Mouse (Mus musculus): Measurements from ENCODE around the gene Kalrn.

Kalrn gene

GRCm38 (mm10) chr16:34351575-34352150 lies 221.7 kb downstream of the Kalrn start:
- no peak for DNase-seq (ENCODE audit: low spot score in 2 of 2)

DNA sequence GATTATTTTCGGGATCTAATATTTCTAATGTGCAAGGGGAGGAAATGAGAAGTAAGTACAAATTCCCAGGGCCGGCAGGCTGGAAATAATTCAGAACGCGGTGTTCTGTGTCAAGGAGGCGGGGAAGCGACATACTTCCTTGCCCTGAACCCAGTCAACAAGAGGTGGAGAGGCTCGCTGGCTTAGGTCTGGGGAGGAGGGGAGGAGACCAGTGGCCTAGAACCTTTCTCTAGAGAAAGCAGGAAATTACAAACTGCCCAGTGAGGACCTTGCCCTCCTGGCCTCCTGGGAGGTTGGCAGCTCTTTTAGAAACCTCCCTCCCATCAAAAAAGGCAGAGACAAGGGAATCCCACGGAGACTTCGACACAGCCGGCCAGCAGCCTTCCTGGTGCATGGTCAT lies 225.8 kb downstream of the Kalrn start:
- DNase-seq (ENCODE audit: low spot score in 2 of 2) = no peak

- no peak for DNase-seq (ENCODE audit: low spot score in 2 of 2)
These were observed 228.1 kb downstream of the Kalrn start for GRCm38 (mm10) chr16:34344895-34345876.

GRCm38 (mm10) chr16:34343968-34344367 lies 229.4 kb downstream of the Kalrn start:
- DNase-seq (ENCODE audit: low spot score in 2 of 2) = no peak

DNA sequence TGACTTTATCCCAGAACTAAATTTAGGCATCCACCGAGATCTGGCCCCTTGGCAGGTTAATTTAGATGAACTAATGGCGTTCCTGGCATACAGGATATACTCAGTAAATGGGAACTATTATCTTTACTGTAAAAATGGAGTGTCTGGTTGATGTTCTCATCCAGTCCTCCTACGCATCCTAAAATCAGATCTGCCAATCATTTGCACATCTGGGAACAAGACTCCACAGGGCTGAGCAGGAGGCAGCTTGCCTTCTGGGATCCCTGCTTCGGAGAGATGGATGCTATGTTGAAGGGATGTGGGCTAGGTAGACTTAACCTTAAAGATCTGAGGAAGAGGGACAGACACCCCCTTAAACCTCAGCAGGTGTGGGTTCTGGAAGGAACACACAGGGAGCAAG lies 230.2 kb downstream of the Kalrn start:
- DNase-seq (ENCODE audit: low spot score in 2 of 2) = no peak

DNA sequence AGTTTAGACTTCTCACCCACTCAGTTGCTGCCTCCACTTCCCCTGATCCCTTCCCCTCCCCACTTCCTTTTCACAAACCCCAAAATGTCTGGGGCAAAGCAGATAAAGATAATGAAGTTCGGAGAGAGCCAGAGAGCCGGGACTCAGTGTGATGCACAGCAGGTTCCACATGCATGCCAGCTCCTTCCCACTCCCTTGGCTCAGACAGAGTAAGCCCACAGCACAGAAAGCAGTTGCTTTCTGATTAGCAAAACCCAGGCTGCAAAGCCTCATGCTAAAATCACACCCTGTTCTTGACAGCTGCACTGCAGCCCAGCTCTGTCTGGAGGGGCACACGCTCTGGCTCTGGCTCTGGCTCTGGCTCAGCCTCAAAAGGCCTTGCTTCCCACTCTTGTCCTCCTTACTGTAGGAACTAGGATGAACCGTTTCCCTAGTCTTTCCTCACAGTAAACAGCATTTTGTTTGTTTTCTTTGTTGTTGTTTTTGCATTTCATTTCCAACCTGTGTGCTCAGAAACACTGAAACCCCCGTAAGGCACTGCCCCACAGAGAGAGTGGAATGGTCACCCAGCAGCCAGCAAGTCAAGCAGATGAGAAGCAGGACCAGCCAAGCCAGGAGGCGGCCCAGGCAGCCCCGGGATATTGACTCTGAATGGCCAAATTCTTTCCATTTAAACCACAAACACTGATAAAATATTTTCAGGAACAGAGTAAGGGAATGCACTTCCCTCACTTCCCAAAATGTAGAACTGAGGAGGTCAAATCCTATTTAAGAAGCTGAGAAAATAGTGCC lies 230.8 kb downstream of the Kalrn start:
- no peak for DNase-seq (ENCODE audit: low spot score in 2 of 2)

- no peak for DNase-seq (ENCODE audit: low spot score in 2 of 2)
These were observed 238.4 kb downstream of the Kalrn start for GRCm38 (mm10) chr16:34334919-34335318.

DNA sequence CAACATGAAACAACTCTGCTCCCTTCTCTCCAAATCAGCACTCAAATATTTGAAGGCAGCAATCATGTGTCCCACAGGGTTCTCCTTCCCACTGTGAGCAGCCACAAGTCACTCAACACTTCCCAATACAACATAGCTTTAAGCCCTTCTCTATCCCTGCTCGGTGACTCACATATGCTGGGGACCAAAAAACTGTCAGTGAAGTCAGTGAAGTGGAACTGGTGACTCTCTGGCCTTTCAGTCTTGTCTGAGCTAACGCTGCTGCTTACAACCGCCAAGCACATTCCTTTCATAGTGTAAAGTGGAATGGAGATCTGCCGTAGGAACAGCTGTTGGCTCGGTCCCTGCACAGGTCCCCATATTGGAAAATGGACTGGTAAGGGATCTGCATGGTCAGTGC lies 241.7 kb downstream of the Kalrn start:
- DNase-seq (ENCODE audit: low spot score in 2 of 2) = no peak

- no peak for DNase-seq (ENCODE audit: low spot score in 2 of 2)
These were observed 243.5 kb downstream of the Kalrn start for GRCm38 (mm10) chr16:34329876-34330275.

GRCm38 (mm10) chr16:34329431-34329873 lies 243.9 kb downstream of the Kalrn start:
- no peak for DNase-seq (ENCODE audit: low spot score in 2 of 2)

GRCm38 (mm10) chr16:34327890-34328289 lies 245.4 kb downstream of the Kalrn start:
- DNase-seq (ENCODE audit: low spot score in 2 of 2) = no peak

GRCm38 (mm10) chr16:34325869-34326268 lies 247.5 kb downstream of the Kalrn start:
- no peak for DNase-seq (ENCODE audit: low spot score in 2 of 2)

DNA sequence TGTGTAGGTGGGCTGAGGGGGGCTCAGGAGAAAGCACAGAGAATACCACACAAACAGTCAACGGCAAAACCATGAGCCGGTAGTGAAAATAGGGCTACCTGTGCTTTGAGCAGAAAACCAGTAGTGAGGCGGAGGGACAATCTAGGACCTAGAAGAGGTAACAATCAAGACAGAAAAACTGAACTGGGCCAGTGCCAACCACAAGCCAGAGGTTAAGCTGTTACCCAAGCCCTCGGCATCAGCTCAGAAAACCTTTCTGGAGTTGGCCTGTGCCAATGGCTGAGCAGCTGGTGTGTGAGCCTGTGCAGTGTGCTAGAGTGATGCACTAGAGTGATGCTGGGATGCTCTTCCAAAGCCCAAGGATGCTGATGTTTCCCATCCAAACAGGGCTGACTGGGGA lies 248.2 kb downstream of the Kalrn start:
- no peak for DNase-seq (ENCODE audit: low spot score in 2 of 2)

DNA sequence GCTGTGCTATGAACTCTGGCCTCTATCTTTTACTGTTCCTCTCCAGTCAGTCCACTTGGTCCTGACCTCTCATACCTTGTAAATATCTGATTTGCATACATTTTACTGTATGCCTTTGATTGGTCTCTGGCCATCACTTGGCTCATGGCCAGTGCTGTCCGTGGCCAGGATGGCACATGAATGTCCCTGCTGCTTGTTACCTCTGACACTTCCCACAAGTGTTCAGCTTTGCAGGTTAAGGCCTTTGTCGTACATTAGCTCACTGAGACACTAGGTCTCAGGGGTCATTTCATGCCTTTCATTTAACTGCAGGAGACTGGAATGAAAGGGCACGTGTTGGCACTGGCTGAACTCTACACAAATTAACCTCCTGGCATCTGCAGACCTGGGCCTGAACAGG lies 248.6 kb downstream of the Kalrn start:
- no peak for DNase-seq (ENCODE audit: low spot score in 2 of 2)

DNA sequence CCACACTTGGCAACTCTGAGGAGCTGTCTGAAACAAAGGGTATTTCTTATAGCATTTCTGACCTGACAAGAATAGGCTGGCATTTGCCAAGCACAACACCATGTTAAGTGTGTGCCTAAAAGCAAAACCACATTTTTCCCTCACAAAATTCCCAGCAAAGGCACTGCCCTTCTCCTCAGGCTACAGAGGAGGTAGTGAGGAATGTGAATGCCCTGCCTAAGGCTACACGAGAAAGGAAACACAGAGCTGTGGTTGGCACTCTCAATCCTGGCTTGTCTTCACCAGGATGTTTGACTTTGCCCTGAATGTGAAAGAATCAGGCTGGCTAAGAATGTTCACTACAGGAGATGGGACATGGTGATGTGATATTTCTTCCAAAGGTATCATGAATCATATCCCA lies 249.8 kb downstream of the Kalrn start:
- no peak for DNase-seq (ENCODE audit: low spot score in 2 of 2)

- DNase-seq (ENCODE audit: low spot score in 2 of 2) = no peak
These were observed 250.8 kb downstream of the Kalrn start for GRCm38 (mm10) chr16:34322546-34322945.

GRCm38 (mm10) chr16:34321066-34321790 lies 252.1 kb downstream of the Kalrn start:
- DNase-seq (ENCODE audit: low spot score in 2 of 2) = no peak

DNA sequence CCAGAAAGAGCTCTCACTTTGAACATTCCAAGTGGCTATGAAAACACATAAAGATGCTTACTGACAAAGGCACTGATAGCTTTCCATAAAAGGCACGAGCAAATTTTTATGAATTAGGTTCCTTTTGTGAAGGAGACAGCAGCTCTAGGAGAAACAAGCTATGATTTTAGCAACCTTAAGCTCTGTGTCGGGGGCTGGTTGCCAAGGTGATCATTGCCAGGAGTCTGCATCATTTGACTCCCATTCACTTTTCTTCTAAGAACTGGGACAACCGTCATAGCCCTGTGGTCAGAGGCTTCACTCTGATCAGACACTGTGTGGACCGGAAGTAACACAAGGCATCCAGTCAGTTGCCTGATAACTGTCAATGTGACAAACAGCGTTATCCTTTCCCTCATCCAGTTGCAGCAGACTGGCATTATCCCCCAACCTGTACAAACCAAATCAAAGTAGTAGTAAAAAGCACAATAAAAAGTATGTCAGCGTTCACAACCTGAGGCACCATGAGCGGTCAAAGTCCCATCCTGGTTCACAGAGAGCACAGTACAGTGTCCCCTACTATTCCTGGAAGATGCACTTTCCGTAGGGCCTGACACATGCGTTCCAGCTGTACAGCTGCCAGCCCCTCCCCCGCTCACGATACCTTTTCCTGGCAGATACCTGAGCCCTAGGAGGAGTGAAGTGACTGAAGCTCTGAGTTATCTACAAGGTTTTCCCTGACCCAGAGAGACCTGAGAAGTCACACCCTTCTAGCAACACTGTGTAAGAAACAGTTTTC lies 253.1 kb downstream of the Kalrn start:
- DNase-seq (ENCODE audit: low spot score in 2 of 2) = no peak

GRCm38 (mm10) chr16:34317110-34317509 lies 256.2 kb downstream of the Kalrn start:
- no peak for DNase-seq (ENCODE audit: low spot score in 2 of 2)

DNA sequence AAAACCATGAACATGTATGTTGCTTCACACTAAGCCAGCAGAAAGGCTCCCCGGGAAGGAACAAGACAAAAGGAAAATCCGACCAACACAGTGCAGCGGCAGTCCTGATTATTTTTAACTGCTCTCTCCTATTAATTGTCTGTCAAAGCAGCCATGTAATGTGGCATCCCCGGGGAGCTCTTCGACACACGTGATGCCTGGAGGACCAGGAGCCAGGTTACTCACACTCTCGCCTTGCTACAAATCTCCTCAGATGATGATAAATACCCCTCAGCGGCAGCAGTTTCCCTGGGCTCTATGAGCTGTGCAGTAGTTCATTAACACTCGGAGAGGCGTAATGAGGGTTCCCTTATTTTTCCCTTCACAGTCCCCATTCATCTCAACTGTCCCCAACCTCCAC lies 257.1 kb downstream of the Kalrn start:
- no peak for DNase-seq (ENCODE audit: low spot score in 2 of 2)

DNA sequence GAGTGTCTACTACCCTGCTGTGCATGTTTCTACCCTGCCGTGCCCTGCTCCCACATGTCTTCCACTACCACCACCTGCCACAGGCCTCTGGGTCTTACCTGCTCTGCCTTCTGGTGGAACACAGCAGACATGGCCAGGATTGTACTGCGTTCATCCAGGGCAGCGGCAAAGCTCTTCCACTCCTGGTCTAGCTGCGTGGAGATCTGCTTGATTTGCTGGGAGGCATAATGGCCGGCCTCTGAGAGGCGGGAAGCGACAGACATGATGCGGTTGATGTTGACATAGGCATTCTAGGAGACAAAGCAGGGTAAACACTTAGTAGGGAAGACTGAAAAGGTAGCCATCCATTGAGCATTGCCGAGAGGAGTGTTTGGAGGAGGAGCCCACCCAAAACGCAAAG lies 259.3 kb downstream of the Kalrn start:
- DNase-seq (ENCODE audit: low spot score in 2 of 2) = no peak

All from spleen, postnatal 4 days (tissue).